Mouse (Mus musculus) layer of hippocampus, postnatal 14 days (tissue): ENCODE results near the gene Tmem251. TPM values are rescaled to one million over a fixed set of nuclear protein-coding genes. Genes with fewer than 3 reads are reported as not detected.

Source experiments
- total RNA-seq, 2 experiments: library from RNA; stranded (reverse); gene quantifications; 2 replicates each; pipeline ENCODE4 v1.2.3; 2021

The Tmem251 gene
- total RNA-seq, 2 experiments from 2014 or later: 4.9 to 5.3 TPM

Other genes with a start within 250 kb of the Tmem251 start
- gene Chga, start 188.8 kb upstream of the Tmem251 start, total RNA-seq: 100 to 1,000 TPM; 151 to 154 TPM
- 10 to 100 TPM; 57.8 to 67.6 TPM for gene Itpk1, start 38.8 kb upstream of the Tmem251 start, total RNA-seq
- 10 to 100 TPM; 31.0 TPM for gene Moap1, start 101 bp upstream of the Tmem251 start, total RNA-seq
- gene Gm28051, start 14.0 kb downstream of the Tmem251 start, total RNA-seq: not detected
- 10 to 100 TPM; 12.7 to 13.3 TPM for gene Gon7, start 14.0 kb downstream of the Tmem251 start, total RNA-seq
- gene Ubr7, start 14.2 kb downstream of the Tmem251 start, total RNA-seq: 10 to 100 TPM; 30.9 to 31.4 TPM
- gene Gm20604, start 14.9 kb downstream of the Tmem251 start, total RNA-seq: 10 to 100 TPM; 16.7 to 18.7 TPM
- 10 to 100 TPM; 18.0 to 20.5 TPM for gene Btbd7, start 134.7 kb downstream of the Tmem251 start, total RNA-seq
- gene Cox8c, start 155.6 kb downstream of the Tmem251 start, total RNA-seq: not detected
- 10 to 100 TPM; 43.3 to 47.2 TPM for gene Unc79, start 205.1 kb downstream of the Tmem251 start, total RNA-seq